Mouse (Mus musculus) induced T-regulatory cell, adult 2 months (primary cell): ENCODE results near the gene Psd4.
A peak's percentile ranks its signal among the peaks of the same experiment; 100 is the strongest.

Experiments
- DNase-seq: peaks from one replicate; pipeline ENCODE4 v3.0.0-alpha.2; 2012; ENCODE audit warnings: low read depth

Gene Psd4

DNA sequence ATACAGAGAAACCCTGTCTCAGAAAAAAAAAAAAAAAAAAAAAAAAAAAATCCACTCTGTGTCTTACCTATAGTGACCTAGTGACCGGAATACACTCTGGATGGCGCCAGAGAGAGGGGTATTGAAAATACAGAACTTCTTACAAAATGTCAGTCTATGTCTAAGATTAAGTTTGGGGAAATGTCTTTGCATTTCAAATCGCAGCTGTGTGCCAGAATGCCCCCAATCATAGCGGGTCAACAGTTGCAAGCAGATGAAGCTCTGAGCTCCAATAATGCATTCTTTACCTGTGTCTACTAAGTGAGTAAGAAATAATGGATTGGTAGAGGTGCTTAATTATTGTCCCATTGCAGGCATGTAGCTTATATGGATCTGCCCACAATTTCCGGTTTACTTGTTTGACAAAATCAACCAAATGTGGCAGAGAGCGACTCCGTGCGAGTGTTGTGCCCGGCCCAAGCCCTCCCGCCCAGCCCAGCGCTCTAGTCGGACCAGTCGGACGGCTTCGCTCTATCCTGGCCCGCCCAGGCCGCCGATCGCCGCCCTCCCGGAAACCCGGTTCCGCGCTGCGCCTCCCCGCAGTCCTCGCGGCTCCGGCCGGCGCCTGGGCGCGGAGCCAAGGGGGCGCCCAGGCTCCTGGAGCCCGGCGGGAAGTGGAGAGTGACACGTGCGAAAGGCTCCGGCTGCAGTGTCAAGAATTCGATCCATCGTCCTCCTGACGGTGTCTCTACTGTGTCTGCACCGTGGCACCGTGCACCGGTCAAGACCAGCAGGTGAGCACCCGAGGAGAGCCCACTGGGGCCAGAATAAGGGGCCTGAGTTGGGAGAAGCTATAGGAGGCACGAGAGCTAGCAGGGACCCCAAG is at the start of gene Psd4:
Gene Psd4, plus strand, starts transcription at position 551 of the 865 bp plus-strand sequence.
- DNase-seq, result peak; percentile 69

DNA sequence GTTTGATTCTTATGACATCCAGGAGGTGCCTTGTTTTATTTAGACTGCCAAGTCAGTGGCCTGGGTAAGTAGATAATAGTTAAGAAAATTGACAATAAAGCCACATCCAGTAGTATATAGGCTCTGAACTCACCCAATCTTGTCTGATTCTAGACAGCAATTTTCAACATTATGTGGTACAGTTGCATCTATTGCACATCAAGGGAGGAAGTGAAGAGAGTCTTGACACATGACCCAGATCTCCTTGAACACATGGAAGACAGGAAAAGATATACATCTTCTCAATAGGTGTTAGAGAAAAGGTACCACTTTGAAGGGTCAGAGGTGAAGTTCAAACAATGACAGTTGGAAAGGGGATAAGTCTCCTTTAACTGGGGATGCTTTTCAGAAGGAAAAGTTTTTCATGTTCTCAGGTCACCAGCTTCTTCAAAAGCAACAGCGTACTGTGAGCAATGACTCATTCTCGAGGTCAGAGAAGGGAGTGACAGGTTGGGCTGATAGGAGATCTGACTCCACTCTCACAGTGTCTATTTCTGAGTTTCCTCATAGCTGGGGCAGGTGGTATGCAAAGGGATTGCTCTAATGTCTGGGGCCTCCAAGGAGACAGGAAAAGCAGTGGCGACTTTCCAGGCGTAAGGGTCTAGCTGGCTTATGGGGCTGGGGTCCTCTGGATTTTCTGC is 49.3 kb upstream of the Psd4 start:
- no peak for DNase-seq

DNA sequence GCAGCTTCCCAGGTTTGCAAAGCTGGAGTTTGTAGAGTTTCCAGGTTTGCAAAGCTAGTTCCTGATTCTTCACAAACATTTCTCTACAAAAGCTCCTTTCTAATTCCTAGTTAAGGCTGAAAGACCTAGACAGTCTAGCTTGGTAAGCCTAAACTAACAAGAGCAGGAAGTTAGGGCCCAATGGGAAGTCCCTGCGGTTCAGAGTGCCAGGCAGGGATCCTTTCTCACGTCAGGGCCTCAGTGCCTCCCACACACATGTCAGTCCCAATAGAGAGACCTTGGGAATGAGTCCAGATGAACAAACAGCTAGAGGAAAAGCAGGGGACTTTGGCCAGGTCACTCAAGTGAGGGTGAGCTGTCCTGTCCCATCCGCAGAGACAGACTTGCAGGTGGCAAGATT is 32.0 kb upstream of the Psd4 start:
- peak; percentile 36 for DNase-seq

DNA sequence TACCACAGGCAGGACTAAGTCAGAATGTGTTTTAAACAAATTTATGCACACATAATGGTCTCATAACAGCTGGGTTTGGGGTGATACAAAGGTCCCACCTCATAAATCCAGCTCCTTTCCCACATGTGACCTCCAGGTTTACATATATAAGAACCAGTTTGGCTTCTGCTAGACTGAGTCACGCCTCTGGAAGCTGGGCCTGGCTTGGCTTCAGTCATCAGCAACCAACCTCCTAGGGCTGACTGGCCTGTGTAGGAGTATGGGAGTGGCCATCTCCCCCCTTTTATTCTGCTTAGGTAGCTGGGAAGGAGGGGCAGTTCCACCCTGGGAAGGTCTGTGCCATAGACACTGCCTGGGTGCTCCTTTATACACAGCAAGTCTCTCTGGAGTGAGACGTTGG is 30.8 kb upstream of the Psd4 start, which contains the start of gene Il1rn:
Gene Il1rn, plus strand, starts transcription at position 309 of the 400 bp plus-strand sequence.
- no peak for DNase-seq

DNA sequence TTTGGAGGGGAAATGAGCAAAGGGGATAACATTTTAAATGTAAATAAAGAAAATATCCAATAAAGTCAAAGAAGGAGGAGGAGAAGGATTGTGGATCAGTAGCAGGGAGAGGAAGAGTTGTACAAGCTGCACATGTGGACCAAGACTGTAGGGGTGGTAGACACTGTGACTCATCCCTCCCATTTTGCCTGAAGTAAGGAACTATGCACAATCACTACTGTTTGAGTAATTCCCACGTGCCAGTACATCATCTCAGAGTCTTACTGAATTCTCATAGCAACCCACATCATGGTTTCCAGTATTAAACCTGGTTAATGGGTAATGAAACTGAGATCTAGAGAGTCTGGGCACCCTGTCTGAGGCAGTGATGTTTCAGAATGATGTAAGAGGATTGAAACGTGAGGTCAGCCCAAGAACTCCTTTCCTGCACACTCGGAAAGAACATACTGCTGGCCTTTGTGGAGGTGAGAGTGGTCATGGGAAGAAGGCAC is 25.9 kb upstream of the Psd4 start:
- DNase-seq, result no peak

DNA sequence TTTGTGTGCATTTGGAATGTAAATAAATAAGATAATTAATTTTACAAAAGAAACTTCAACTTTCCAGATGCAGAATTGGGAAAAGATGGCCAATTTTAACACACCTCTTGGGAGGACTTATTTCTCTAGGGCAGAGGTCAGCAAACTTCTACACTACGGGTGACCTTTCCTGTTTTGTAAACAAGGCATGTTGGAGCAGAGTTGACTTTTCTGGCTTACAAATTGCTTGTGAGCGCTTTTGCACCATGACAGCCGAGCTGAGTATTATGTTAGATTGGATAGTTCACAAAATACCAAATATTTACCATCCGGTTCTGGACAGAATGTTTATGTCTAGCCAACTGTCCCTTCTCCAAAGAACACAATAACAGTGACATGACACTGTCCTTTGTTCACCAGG is 22.8 kb upstream of the Psd4 start:
- no peak for DNase-seq

DNA sequence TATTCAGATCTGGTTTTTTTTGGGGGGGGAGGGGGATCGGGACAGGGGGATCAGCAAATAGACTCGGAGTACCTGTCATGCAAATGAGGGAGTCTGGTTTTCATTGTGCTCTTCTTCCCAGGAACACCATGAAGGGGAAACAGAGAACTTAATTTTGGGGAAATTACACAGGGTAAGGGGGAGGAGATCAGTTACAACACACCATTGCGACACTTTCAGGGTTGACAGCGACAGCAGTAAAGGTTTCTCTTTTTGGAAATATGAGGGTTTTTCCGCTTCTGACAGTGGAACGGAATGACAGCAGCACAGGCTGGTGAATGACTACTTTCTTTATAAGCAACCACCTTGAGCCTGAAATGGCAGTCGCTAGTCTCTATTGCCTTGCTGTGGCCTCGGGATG is 22.3 kb upstream of the Psd4 start:
- DNase-seq, result no peak

DNA sequence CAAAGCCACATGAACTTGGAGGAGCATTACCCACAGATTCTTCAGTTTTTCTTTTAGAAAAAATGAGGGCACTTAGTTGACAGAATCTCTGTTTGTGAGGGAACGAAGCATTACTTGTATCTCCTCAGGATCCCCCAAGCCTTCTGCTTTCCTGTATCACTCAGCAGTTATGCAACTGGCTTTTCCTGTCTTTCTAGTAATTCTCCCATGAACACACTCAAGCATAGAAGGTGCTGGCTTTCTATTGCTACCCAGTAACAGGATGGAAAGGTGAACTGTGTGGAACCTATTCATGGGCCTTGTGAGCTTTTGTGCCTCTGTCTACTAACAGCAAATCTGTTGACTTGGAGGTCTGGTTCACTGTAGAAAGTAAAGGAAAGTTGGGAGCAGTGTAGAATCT is 19.5 kb upstream of the Psd4 start:
- no peak for DNase-seq

DNA sequence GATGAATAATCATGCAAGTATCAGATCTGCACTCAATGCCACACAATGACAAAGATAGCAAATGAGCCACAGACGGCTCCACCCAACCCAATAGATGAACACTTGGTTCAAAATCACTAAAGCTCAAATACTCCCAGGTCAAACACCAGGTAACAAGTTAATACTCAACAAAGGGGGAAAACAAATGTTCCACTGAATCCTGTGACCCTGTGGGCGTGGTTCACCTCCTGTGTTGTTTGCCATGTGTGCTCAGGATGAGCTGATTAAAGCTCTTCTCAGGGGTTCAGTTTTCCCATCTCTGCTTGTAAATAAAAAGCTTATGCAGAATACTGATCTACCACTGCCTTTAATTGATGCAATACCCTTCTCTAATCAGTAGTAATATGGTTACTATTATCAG is 16.2 kb upstream of the Psd4 start:
- DNase-seq, result no peak

DNA sequence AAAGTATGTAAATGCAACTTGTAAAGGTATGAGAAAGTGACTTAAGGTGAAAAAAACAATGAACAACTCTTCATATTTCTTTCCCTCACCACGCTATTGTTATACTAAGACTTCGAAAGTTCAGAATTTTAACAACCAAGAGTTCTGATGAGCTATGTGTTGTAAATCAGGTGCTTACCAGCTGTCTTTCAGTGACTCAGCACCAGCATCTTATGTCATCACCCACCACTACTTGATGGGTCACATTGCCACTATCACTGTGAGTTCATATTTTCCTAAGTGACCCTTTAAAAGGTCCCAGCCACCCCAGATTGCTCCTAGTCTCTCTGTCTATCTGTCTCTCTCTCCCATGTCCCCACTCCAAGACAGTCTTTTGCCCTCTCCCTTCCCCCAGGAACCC is 14.3 kb upstream of the Psd4 start:
- DNase-seq, result no peak

DNA sequence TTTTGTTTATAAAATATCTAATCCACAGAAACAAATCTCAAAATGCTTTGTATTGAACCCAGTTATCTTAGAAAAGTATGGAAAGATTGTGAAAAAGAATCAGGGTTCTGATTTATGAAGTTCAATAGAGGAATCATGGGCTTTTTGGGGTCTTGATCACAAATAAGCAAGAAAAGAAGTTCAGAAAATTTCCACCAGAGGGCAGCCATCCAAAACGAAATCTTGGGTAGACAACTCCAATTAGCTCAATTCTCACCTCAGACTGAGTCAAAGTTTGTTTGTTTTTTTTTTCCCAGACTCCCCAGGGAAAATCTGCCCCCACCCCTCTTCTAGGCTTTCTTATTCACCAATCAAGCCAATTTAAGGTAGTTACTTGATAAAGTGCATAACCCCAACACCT is 9.7 kb upstream of the Psd4 start:
- DNase-seq, result peak; percentile 81

DNA sequence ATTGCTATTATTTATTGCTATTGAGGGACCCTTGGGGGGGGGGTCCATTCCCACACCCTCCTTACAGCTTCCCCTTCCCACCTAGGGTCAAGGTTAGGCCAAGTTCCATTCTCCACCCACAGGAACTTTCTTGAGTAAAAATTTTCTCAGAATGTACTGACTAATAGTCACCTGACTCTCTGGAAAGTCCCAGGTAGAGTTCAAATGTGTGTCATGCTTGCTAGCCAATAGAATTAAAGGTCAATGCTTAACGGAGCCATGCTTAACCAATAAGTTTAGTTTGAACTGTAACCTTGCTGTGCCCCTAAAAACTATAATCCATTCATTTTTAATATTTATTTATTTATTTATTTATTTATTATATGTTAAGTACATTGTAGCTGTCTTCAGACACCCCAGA is 8.0 kb upstream of the Psd4 start:
- peak; percentile 66 for DNase-seq

DNA sequence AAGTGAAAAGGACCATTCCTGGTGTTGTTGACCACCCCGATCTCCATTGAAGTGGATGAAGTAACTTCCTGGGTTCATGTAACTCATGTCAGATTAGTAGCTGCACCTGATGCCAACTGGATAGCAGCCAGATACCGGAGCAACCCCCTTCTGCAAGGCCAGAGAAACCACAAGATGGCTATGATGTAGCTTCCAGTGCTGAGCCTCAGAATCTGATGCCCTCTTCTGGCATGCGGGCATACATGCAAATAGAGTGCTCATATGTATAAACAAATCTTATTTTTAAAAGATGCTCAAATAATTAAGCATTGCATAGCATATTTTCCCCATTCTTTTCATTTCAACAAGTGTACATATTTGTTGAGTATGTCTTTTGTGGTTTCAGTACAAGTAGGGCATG is 3.6 kb upstream of the Psd4 start:
- no peak for DNase-seq

DNA sequence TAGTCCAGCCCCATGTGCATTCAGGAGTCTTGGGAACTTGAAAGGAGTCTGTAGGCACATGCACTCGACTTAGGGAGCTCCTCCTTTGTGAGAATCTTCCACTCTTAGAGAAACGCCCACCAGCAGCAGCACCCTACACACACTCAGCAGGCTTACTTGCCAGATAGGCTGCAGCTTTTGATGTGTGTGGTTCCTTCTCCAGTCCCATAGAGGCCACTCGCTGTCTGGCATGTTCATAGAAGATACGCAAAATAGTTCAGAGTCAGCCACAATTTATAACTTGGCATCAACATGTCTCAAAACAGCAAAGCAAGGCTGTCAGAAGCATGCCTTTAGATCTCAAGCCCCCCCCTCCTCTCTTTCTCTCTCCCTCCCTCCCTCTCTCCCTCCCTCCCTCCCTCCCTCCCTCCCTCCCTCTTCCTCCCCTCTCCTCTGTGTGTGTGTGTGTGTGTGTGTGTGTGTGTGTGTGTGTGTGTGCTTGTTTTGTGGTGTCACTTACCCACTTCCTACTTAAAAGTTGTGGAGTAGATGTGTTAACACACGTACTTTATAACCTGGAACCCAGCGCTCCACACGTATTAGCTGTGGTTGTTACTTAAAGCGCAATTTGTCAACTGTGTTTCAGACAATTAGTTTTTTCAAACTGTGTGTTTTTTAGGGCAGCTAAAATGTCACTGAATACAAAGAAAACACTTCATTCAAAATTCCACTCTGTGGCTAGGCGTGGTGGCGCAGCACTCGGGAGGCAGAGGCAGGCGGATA is 985 bp upstream of the Psd4 start:
- peak; percentile 42 for DNase-seq

DNA sequence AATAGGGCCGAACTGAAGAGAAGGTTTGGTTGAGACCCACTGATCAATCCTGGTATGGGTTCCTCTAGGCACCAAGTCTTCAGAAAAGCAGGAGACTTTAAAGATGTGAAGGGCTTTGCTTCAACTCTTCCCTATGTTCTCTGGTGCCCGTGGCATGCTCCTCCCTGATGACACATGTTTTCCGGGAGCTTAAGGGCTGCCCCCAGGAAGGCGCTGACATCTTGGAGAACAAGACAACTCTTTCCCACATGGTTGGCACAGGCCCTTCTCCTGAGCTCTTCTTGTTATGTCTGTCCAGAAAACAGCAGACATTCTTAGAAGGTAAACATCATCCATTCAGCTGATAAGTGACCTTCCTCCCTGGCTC is 498 bp downstream of the Psd4 start:
- DNase-seq, result no peak

DNA sequence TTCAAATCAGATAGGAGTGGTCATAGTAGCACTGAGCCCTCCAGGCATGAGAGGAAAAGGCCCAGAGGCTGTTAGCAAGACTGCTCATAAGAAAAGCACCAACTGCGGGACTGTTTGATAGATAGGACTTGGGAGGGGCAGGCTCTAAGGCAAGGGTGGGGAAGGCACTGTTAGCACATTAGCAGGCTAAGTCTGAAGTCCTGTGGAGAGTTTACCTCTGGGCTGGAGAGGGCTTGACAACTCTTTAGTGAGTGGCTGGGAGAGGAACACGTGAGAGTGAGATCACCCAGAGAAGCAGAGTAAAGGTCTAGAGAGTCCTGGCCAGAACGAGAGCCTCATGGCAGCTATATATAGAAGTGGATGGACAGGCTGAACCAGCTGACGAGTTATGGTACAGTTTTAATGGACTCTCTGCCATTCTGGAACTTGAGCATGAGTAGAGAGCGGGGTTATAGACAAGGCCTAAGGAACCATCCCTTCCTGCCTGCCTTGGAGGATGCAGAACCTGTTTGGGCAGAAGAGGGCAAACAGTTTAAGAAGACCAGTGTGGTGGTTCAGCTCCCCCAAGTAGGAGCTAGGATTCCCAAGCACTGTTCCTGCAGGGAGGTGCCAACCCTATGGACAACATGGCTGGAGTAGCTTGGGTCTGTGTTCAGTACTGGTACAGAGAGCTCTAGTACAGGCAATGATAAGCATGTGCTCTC is 11.5 kb downstream of the Psd4 start:
- no peak for DNase-seq

DNA sequence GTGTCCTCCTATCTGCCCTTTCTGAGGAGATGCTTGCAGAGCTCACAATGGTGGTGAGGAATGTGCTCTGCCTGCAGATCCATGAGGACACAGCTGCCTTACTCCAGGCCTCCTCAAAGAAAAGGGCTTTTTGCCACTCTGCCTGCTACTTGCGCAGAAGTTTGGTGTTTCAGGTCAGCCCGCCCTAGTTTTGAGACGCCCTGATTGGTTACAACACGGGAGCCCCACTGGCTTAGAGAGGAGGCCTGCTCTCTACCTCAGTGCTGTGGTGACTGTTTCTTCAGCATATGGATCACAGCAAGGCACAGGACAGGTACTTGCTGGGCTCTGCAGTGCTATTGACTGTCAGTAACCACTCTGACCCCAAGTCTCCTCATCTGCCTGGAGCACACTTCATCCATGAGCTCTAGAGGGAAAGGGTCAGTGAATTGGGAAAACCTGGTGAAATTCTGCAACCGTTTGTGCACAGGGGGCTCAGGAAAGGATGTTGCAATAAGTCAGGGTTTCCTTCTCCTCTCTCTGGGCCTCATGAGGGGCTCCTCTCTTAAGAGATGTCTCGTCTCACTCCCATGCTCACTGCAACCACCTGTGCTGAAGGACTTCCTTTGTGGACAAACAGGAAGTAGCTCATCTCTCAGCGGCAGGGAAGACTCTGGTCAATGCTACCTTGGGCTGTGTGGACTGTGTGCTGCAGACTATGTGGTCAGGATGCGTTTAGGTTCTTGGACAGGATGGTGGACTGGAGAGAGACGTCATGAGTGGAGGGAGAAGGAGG is 15.3 kb downstream of the Psd4 start:
- peak; percentile 42 for DNase-seq

DNA sequence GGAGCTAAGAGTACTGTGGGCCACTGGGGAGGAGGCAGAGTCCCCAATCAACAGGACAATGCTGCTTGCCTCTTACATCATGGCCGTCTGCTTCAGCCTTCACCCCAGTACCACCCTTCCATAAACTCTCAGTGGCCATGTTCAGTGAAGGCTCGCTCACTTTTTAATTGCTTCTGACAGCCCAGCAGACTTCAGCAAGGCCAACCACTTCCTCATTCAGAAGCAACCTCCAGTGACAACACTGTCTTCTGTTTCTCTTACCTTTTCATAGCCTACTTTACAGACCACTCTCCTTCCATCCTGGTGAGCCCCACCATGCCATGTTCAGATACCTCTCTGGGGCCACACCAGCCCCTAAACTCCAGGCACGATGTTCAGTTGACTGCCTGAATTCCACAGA is 16.3 kb downstream of the Psd4 start:
- DNase-seq, result peak; percentile 45

DNA sequence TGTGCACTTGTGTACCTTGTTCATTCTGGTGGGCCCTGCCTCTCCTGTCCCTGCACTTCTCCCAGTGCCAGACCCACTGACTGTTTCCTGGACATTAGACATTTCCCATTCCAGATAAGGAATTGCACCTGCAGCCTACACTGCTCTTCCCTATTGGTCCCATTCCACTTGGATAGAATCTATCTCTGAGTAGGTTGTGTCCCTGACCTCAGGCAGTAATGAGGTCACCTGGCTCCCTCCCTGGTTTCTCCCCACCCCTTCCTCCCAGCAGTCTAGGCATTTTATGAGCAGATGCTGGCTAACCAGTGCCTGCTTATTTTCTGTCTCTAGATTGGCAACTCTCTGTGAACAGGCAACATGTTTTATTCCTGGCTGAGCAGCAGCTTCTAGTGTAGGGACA is 17.0 kb downstream of the Psd4 start:
- no peak for DNase-seq

DNA sequence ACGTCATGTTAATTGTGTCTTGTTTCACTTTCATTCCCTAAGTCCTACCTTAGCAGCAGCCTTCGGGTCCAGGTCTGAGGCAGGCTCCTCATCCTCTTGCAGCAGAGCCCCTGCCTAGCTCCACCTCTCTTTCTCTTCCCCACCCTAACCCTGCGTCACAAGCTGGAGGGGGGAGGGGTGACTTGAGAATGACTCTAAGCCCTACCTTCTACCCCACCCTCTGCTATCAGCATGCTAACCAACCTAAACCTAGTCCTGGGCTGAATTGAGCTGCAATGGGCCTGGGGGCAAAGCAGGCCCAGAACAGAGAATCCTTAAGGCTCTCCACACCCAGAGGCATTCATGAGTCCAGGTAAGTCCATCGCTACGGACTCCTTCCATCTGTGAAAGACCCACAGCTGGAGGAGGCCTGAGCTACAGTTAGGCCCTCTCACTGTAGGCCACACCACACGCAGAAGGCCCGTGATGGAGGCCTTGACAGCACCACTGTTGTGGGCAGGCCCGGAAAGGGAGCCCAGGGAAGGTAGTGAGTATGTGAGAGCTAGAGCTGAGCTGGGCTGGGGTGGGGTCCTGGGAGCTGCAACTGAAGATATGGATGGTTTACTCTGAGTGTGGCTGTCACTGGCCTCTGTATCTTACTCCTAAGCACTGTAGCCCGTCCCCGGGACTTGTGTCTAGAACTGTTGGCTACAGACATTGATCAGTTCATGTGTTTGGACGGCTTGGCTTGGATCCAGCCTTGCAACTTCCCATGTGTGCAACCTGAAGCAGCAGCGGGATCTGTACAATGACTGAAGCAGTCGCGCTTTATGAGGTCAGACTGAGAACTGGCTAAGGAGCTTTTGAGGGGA is 18.0 kb downstream of the Psd4 start:
- DNase-seq, result peak; percentile 97
